Mouse (Mus musculus): Measurements from ENCODE around the gene Foxo1. TPM values are rescaled to one million over a fixed set of nuclear protein-coding genes. Genes with fewer than 3 reads are reported as not detected.

The Foxo1 gene
- polyA plus RNA-seq, 1 experiment from 2014 or later: 6.8 TPM

GRCm38 (mm10) chr3:52397961-52398360 is 129.8 kb downstream of the Foxo1 start:
- no peak for DNase-seq (ENCODE audit: low spot score)
- no peaks in the 10 kb centered on the region for H3K27me3 ChIP-seq (replicated peaks; ENCODE audit: insufficient read depth, low read length)
- H3K27ac ChIP-seq (ENCODE audit: low read length): no peak overlapping the region
- no peaks in the 10 kb centered on the region for H3K36me3 ChIP-seq (ENCODE audit: insufficient read depth, low read length)
- no peak overlapping the region for H3K9ac ChIP-seq (replicated peaks; ENCODE audit: low read depth)
- ATAC-seq: no peak
- H3K9me3 ChIP-seq (ENCODE audit: low read length): no peaks in the 10 kb centered on the region
- no peak for TF ChIP-seq EP300 (IDR thresholded peaks at IDR 0.05)
- TF ChIP-seq CTCF (IDR thresholded peaks at IDR 0.05): no peak
- no peak overlapping the region for H3K4me3 ChIP-seq (ENCODE audit: low read depth, low read length)
- peaks cover 6% of the 10 kb centered on the region; the same call in 1 of the 2 replicates for H3K4me1 ChIP-seq (ENCODE audit: insufficient read depth, low read depth, low read length)
- WGBS: 85% methylated on average over 8 of the region's 8 CpGs
- H3K4me2 ChIP-seq (replicated peaks; ENCODE audit: low read depth, low read length): no peak overlapping the region

DNA sequence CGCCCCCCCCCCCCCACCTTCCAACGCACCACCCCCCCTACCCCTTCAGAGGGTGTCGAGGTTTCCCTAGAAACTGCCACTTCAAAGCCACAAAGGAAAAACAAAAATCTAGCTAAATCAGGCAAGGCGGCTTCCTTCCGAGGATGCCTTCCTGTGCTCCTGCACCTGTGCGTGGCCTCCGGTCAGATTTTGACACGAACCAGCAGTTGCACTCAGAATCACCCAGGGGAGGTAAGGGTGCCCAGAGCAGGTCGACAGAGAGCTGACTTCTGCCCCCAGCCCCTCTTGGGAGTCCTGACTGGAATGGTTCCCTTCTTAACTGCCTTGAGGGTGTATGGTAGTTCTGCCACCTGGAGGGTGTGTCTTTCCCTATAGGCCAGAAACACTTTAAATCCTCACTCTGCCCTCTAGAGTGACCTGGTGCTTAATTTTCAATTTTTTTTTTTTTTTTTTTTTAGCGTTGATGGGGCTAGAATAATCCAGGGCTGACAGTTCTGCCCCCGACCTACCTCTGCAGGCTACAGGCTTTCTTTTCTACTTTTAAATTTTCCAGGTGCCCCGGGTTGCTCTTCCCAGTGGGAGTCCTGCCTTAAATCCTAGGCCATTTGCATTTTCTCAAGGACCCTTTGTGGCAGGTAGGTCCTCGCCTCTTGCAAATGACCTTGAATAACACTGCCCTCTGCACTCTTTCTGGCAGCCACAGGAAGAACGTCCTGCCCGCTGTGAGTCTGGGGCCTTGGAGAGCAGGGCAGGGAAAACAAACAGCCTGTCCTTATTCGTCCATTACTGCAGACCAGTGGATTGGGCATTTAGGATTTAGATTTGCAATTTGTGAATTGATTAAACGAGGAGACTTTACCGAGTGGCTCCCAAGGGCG is 132.4 kb downstream of the Foxo1 start:
- ATAC-seq (peak; percentile 36; the same call in 1 of the 2 replicates), DNase-seq (ENCODE audit: low spot score) (peak; percentile 26)
- no peaks in the 10 kb centered on the region for H3K27me3 ChIP-seq (replicated peaks; ENCODE audit: insufficient read depth, low read length)
- peak overlapping the region; percentile 65 for H3K4me2 ChIP-seq (replicated peaks; ENCODE audit: low read depth, low read length)
- peak overlapping the region; percentile 18; the same call in 1 of the 2 replicates for H3K4me3 ChIP-seq (ENCODE audit: low read depth, low read length)
- no peaks in the 10 kb centered on the region for H3K9me3 ChIP-seq (ENCODE audit: low read length)
- H3K4me1 ChIP-seq (ENCODE audit: insufficient read depth, low read depth, low read length): peaks cover 6% of the 10 kb centered on the region; the same call in 1 of the 2 replicates
- 22% methylated on average over 19 of the region's 19 CpGs for WGBS
- H3K36me3 ChIP-seq (ENCODE audit: insufficient read depth, low read length): no peaks in the 10 kb centered on the region
- no peak for TF ChIP-seq CTCF (IDR thresholded peaks at IDR 0.05)
- TF ChIP-seq EP300 (IDR thresholded peaks at IDR 0.05): no peak
- H3K9ac ChIP-seq (replicated peaks; ENCODE audit: low read depth): peak overlapping the region; percentile 50; the same call in 1 of the 2 replicates
- no peak overlapping the region for H3K27ac ChIP-seq (ENCODE audit: low read length)

DNA sequence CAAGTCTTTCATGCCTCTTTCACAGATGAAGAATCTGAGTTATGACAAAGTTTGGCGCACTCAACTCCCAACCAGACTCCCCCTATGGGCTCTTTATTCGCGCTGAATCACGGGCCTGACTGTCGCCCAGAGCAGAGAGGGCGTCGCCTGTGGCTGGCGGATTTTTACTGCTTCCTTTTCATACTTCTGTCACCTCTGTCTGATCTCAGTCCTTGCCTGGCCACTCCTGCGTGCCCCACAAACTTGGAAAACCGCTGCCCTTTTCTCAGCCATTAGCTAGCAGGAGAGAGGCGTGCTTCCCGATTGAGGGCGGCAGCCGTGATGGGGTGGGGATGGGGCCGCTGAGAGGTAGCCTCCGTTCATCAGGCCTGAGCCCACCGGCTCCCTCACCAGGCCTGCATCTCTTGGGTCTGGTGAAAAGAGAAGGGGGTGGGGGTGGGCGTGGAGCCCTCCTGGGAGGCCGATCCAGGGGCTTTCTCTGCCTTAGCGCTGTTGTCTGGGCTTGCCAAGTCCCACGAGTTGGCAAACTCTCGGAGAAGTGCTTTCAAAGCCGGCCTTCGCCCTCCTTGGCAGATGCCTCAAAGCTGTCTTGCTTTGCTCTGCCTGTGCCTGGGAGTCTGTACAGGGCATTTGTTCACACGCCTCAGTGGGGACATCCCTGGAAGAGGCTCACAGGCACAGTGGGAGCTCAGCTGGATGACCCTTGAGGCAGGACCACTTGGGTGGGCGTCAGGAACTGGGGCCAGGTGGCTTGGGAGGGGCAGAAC is 133.2 kb downstream of the Foxo1 start:
- DNase-seq (ENCODE audit: low spot score) (peak; percentile 64), ATAC-seq (peak; percentile 72)
- peak overlapping the region; percentile 18 for H3K4me3 ChIP-seq (ENCODE audit: low read depth, low read length)
- H3K4me1 ChIP-seq (ENCODE audit: insufficient read depth, low read depth, low read length): peaks cover 6% of the 10 kb centered on the region; the same call in 1 of the 2 replicates
- 3% methylated on average over 26 of the region's 26 CpGs for WGBS
- TF ChIP-seq EP300 (IDR thresholded peaks at IDR 0.05): no peak
- peak; percentile 45 for TF ChIP-seq CTCF (IDR thresholded peaks at IDR 0.05)
- H3K4me2 ChIP-seq (replicated peaks; ENCODE audit: low read depth, low read length): peak overlapping the region; percentile 65
- H3K27ac ChIP-seq (ENCODE audit: low read length): no peak overlapping the region
- peak overlapping the region; percentile 50 for H3K9ac ChIP-seq (replicated peaks; ENCODE audit: low read depth)
- H3K36me3 ChIP-seq (ENCODE audit: insufficient read depth, low read length): no peaks in the 10 kb centered on the region
- H3K9me3 ChIP-seq (ENCODE audit: low read length): no peaks in the 10 kb centered on the region
- H3K27me3 ChIP-seq (replicated peaks; ENCODE audit: insufficient read depth, low read length): no peaks in the 10 kb centered on the region

Other genes with a start within 250 kb of the Foxo1 start
- gene Maml3, start 163.3 kb upstream of the Foxo1 start, polyA plus RNA-seq (2015; fragmentation: Nextera tagmentation; extraction: Ambion mirVana): 5.6 and 7.2 TPM in 2 replicates

Data from lung, postnatal 0 days (tissue).